Mouse (Mus musculus): ENCODE results near the gene Rnf145. TPM values are rescaled to one million over a fixed set of nuclear protein-coding genes. Genes with fewer than 3 reads are reported as not detected.
A peak's percentile ranks its signal among the peaks of the same experiment; 100 is the strongest.

The Rnf145 gene
- polyA plus RNA-seq, 1 experiment, result 13.0 TPM

DNA sequence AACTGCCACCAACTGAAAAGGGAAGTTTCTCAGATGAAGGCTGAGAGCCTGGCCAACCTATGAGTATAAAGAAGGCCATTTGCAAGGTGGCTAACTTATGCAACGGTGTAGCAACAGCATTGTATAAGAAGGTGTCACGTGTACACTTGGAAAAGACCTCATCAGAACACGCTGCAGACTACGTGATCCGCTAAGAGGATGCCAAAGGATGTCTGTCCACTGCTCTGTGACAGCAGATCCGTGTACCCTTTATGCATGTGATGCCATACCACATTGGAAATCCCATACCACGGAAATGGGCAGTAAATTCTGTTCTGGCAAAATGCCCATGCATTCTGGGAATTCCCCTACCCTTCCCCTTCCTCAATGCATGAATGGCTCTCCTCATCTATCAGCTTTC is 14.6 kb upstream of the Rnf145 start:
- TF ChIP-seq TAL1 (IDR thresholded peaks at IDR 0.05; ENCODE audit: low read length), result no peak
- TF ChIP-seq GATA1 (IDR thresholded peaks at IDR 0.05; ENCODE audit: low read length), result no peak
- Histone ChIP-seq H3K27me3 (ENCODE audit: control insufficient read depth) (peaks cover 3% of the 10 kb centered on the region; the same call in 1 of the 2 replicates), H3K9me3 (ENCODE audit: control insufficient read depth, low read length) (peaks cover 6% of the 10 kb centered on the region), H3K36me3 (ENCODE audit: control insufficient read depth) (peaks cover 10% of the 10 kb centered on the region; the same call in 1 of the 2 replicates), H3K4me3 (replicated peaks) (no peak overlapping the region), H3K4me1 (ENCODE audit: control insufficient read depth) (peaks cover 54% of the 10 kb centered on the region)

GRCm38 (mm10) chr11:44504761-44505160 is 14.0 kb upstream of the Rnf145 start:
- peaks cover 3% of the 10 kb centered on the region; the same call in 1 of the 2 replicates for H3K27me3 ChIP-seq (ENCODE audit: control insufficient read depth)
- TF ChIP-seq GATA1 (IDR thresholded peaks at IDR 0.05; ENCODE audit: low read length), result no peak
- no peak for TF ChIP-seq TAL1 (IDR thresholded peaks at IDR 0.05; ENCODE audit: low read length)
- peaks cover 6% of the 10 kb centered on the region for H3K9me3 ChIP-seq (ENCODE audit: control insufficient read depth, low read length)
- H3K36me3 ChIP-seq (ENCODE audit: control insufficient read depth), result peaks cover 10% of the 10 kb centered on the region; the same call in 1 of the 2 replicates
- no peak overlapping the region for H3K4me3 ChIP-seq (replicated peaks)
- peaks cover 58% of the 10 kb centered on the region for H3K4me1 ChIP-seq (ENCODE audit: control insufficient read depth)

GRCm38 (mm10) chr11:44508876-44509275 is 9.9 kb upstream of the Rnf145 start:
- Histone ChIP-seq H3K4me3 (replicated peaks) (peak overlapping the region; percentile 63), H3K9me3 (ENCODE audit: control insufficient read depth, low read length) (peaks cover 3% of the 10 kb centered on the region), H3K4me1 (ENCODE audit: control insufficient read depth) (peaks cover 92% of the 10 kb centered on the region), H3K27me3 (ENCODE audit: control insufficient read depth) (no peaks in the 10 kb centered on the region), H3K36me3 (ENCODE audit: control insufficient read depth) (peaks cover 14% of the 10 kb centered on the region)
- TF ChIP-seq GATA1 (IDR thresholded peaks at IDR 0.05; ENCODE audit: low read length), result peak; percentile 94
- TF ChIP-seq TAL1 (IDR thresholded peaks at IDR 0.05; ENCODE audit: low read length), result peak; percentile 95

GRCm38 (mm10) chr11:44509906-44510305 is 8.9 kb upstream of the Rnf145 start:
- no peaks in the 10 kb centered on the region for H3K27me3 ChIP-seq (ENCODE audit: control insufficient read depth)
- peaks cover 92% of the 10 kb centered on the region for H3K4me1 ChIP-seq (ENCODE audit: control insufficient read depth)
- peaks cover 15% of the 10 kb centered on the region for H3K36me3 ChIP-seq (ENCODE audit: control insufficient read depth)
- TF ChIP-seq GATA1 (IDR thresholded peaks at IDR 0.05; ENCODE audit: low read length), result peak; percentile 63
- no peak for TF ChIP-seq TAL1 (IDR thresholded peaks at IDR 0.05; ENCODE audit: low read length)
- peak overlapping the region; percentile 63 for H3K4me3 ChIP-seq (replicated peaks)
- 0 out of 2 replicates have a peak, but pooled peaks cover under 1% of the 10 kb centered on the region for H3K9me3 ChIP-seq (ENCODE audit: control insufficient read depth, low read length)

DNA sequence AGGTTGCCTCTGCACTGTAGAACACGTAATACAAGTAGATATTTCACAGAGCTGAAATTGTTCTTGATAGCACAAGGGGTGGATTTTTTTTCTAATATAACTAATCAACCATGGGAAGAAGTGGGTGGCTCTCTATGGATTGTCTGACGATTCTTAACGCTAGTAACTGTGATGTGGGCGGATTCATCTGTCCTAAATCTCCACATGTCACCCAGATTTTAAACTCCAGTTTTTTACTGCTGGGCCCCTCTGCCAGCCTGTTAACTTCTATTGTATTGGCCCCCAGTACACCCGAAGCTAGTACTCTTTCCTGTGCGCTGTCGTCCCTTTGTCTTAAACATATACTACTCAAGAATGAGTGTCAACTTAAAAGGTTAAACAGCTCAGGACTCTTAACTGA is 8.4 kb upstream of the Rnf145 start:
- peak overlapping the region; percentile 63 for H3K4me3 ChIP-seq (replicated peaks)
- H3K27me3 ChIP-seq (ENCODE audit: control insufficient read depth), result no peaks in the 10 kb centered on the region
- peaks cover 4% of the 10 kb centered on the region; the same call in 1 of the 2 replicates for H3K9me3 ChIP-seq (ENCODE audit: control insufficient read depth, low read length)
- no peak for TF ChIP-seq GATA1 (IDR thresholded peaks at IDR 0.05; ENCODE audit: low read length)
- peaks cover 18% of the 10 kb centered on the region for H3K36me3 ChIP-seq (ENCODE audit: control insufficient read depth)
- peaks cover 92% of the 10 kb centered on the region for H3K4me1 ChIP-seq (ENCODE audit: control insufficient read depth)

- peaks cover 96% of the 10 kb centered on the region for H3K4me1 ChIP-seq (ENCODE audit: control insufficient read depth)
- H3K36me3 ChIP-seq (ENCODE audit: control insufficient read depth), result peaks cover 18% of the 10 kb centered on the region
- no peaks in the 10 kb centered on the region for H3K27me3 ChIP-seq (ENCODE audit: control insufficient read depth)
- H3K9me3 ChIP-seq (ENCODE audit: control insufficient read depth, low read length), result peaks cover 4% of the 10 kb centered on the region; the same call in 1 of the 2 replicates
- H3K4me3 ChIP-seq (replicated peaks), result peak overlapping the region; percentile 46
- TF ChIP-seq GATA1 (IDR thresholded peaks at IDR 0.05; ENCODE audit: low read length) (peak; percentile 41; the same call in 1 of the 2 replicates), TAL1 (IDR thresholded peaks at IDR 0.05; ENCODE audit: low read length) (peak; percentile 64)
Measured at GRCm38 (mm10) chr11:44512044-44513025, 6.4 kb upstream of the Rnf145 start.

DNA sequence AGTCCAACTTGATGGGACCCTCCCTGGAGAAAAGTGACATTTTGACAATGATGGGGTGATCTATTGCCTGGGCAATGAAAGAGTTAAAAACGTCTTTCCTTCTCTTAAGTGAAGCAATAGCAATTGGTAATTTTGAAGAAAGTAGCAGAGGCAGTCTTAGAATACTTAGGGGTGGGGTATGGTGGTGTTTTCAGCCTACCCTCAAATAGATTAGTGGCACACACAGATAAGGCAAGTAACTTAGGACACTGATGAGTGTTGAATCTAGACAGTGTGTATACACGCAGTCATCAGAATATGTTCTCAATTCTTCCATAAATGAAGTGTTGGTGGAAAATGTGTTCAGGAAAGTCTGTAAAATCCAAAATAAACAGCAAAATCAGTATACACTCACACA is 5.7 kb upstream of the Rnf145 start:
- peak overlapping the region; percentile 46 for H3K4me3 ChIP-seq (replicated peaks)
- TF ChIP-seq GATA1 (IDR thresholded peaks at IDR 0.05; ENCODE audit: low read length) (peak; percentile 55), TAL1 (IDR thresholded peaks at IDR 0.05; ENCODE audit: low read length) (no peak; the same call in 2 of the 3 replicates)
- no peaks in the 10 kb centered on the region for H3K27me3 ChIP-seq (ENCODE audit: control insufficient read depth)
- peaks cover 96% of the 10 kb centered on the region for H3K4me1 ChIP-seq (ENCODE audit: control insufficient read depth)
- H3K36me3 ChIP-seq (ENCODE audit: control insufficient read depth), result peaks cover 21% of the 10 kb centered on the region
- peaks cover 4% of the 10 kb centered on the region; the same call in 1 of the 2 replicates for H3K9me3 ChIP-seq (ENCODE audit: control insufficient read depth, low read length)

DNA sequence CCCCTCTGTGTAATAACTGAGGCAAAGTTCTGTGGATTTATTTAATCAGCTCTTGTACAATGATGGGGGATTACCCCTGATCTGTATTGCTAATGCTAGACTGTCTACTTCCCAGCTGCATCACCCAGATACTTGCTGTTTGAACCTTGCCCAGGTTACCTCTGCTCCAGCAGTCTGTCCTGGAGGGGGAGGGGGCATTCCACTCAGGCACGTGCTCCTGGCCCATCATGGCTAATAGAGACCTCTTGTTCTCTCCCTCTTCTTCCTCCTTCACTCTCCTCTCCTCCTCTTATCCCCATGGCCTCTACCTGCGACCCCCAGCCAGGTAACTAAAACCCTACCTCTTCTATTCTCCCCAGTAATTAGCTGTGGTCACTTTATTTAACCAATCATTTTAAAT is 4.1 kb upstream of the Rnf145 start:
- H3K4me1 ChIP-seq (ENCODE audit: control insufficient read depth), result peaks cover 86% of the 10 kb centered on the region
- no peak for TF ChIP-seq GATA1 (IDR thresholded peaks at IDR 0.05; ENCODE audit: low read length)
- H3K27me3 ChIP-seq (ENCODE audit: control insufficient read depth), result no peaks in the 10 kb centered on the region
- peaks cover 4% of the 10 kb centered on the region; the same call in 1 of the 2 replicates for H3K9me3 ChIP-seq (ENCODE audit: control insufficient read depth, low read length)
- H3K36me3 ChIP-seq (ENCODE audit: control insufficient read depth), result peaks cover 21% of the 10 kb centered on the region
- H3K4me3 ChIP-seq (replicated peaks), result no peak overlapping the region

DNA sequence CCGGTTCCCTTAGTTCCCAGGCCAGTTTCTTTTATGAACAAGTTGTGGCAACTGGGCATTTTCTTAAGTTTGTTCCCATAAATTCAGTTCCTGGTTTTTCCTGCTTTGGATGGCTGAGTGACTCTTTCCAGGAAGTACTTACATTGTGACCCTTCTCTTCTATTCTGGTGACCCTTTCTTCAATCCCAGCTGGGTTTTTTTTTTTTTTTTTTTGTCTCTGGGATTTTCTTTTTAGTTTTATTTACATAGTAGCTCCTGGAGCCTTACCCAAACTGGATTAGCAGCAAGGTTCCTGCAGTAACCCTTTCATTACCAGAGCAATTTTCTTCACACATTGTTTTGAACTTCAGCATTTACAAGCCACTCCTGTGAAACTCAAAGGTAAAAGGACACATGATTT is 2.4 kb upstream of the Rnf145 start:
- Histone ChIP-seq H3K36me3 (ENCODE audit: control insufficient read depth) (peaks cover 22% of the 10 kb centered on the region), H3K27me3 (ENCODE audit: control insufficient read depth) (no peaks in the 10 kb centered on the region), H3K4me1 (ENCODE audit: control insufficient read depth) (peaks cover 75% of the 10 kb centered on the region), H3K4me3 (replicated peaks) (no peak overlapping the region), H3K9me3 (ENCODE audit: control insufficient read depth, low read length) (peaks cover 4% of the 10 kb centered on the region; the same call in 1 of the 2 replicates)
- TF ChIP-seq TAL1 (IDR thresholded peaks at IDR 0.05; ENCODE audit: low read length), result no peak
- TF ChIP-seq GATA1 (IDR thresholded peaks at IDR 0.05; ENCODE audit: low read length), result no peak
